Mouse (Mus musculus): ENCODE data around the gene A530016L24Rik.

Gene A530016L24Rik

GRCm38 (mm10) chr12:112489134-112489533 lies at the start of gene A530016L24Rik:
Gene A530016L24Rik (plus strand): TSS chr12:112489448.
- no peak for DNase-seq

GRCm38 (mm10) chr12:112439993-112440392 lies 49.3 kb upstream of the A530016L24Rik start:
- no peak for DNase-seq

- peak; percentile 81 for DNase-seq
Measured at GRCm38 (mm10) chr12:112449144-112449827, 40.0 kb upstream of the A530016L24Rik start.

- peak; percentile 50 for DNase-seq
Measured at GRCm38 (mm10) chr12:112449828-112450180, 39.4 kb upstream of the A530016L24Rik start.

GRCm38 (mm10) chr12:112450883-112451282 lies 38.4 kb upstream of the A530016L24Rik start:
- DNase-seq = peak; percentile 77

GRCm38 (mm10) chr12:112451381-112451780 lies 37.9 kb upstream of the A530016L24Rik start:
- DNase-seq = no peak

GRCm38 (mm10) chr12:112451826-112452225 lies 37.4 kb upstream of the A530016L24Rik start:
- no peak for DNase-seq

- no peak for DNase-seq
Measured at GRCm38 (mm10) chr12:112456144-112456713, 33.0 kb upstream of the A530016L24Rik start.

- no peak for DNase-seq
Measured at GRCm38 (mm10) chr12:112457839-112458238, 31.4 kb upstream of the A530016L24Rik start.

GRCm38 (mm10) chr12:112462423-112462822 lies 26.8 kb upstream of the A530016L24Rik start:
- no peak for DNase-seq

- no peak for DNase-seq
Measured at GRCm38 (mm10) chr12:112463209-112463608, 26.0 kb upstream of the A530016L24Rik start.

GRCm38 (mm10) chr12:112463750-112464444 lies 25.4 kb upstream of the A530016L24Rik start:
- no peak for DNase-seq

- DNase-seq = no peak
Measured at GRCm38 (mm10) chr12:112464516-112464915, 24.7 kb upstream of the A530016L24Rik start.

- DNase-seq = no peak
Measured at GRCm38 (mm10) chr12:112465928-112466327, 23.3 kb upstream of the A530016L24Rik start.

GRCm38 (mm10) chr12:112467387-112467786 lies 21.9 kb upstream of the A530016L24Rik start:
- DNase-seq = no peak

- DNase-seq = no peak
Measured at GRCm38 (mm10) chr12:112469393-112469792, 19.9 kb upstream of the A530016L24Rik start.

- no peak for DNase-seq
Measured at GRCm38 (mm10) chr12:112470216-112470615, 19.0 kb upstream of the A530016L24Rik start.

- peak; percentile 71 for DNase-seq
Measured at GRCm38 (mm10) chr12:112473777-112474176, 15.5 kb upstream of the A530016L24Rik start.

- no peak for DNase-seq
Measured at GRCm38 (mm10) chr12:112489535-112489934, 287 bp downstream of the A530016L24Rik start.

- DNase-seq = no peak
Measured at GRCm38 (mm10) chr12:112490444-112490939, 1.2 kb downstream of the A530016L24Rik start.

- no peak for DNase-seq
Measured at GRCm38 (mm10) chr12:112496136-112496535, 6.9 kb downstream of the A530016L24Rik start.

- DNase-seq = no peak
Measured at GRCm38 (mm10) chr12:112497731-112498130, 8.5 kb downstream of the A530016L24Rik start.

GRCm38 (mm10) chr12:112498683-112499082 lies 9.4 kb downstream of the A530016L24Rik start:
- peak; percentile 19 for DNase-seq

All from thymus, postnatal 25 days (tissue).